Mouse (Mus musculus) forebrain, embryonic 13.5 days (tissue): Measurements from ENCODE around the gene Cdhr5. TPM values are rescaled to one million over a fixed set of nuclear protein-coding genes. Genes with fewer than 3 reads are reported as not detected.

Source experiments
- microRNA counts: library from miRNA; unstranded; fragments of <30 nt; microRNA quantifications from one replicate; lab custom pipeline; 2016
- microRNA-seq: library from miRNA; unstranded; fragments of <30 nt; microRNA quantifications from one replicate; pipeline ENCODE4, GENCODE M21; 2016
- polyA plus RNA-seq: library from polyadenylated mRNA; unstranded; fragments of >200 nt; fragmentation: Nextera tagmentation; extraction: Ambion mirVana; gene quantifications from 2 replicates; pipeline ENCODE4 v1.2.1, GENCODE M21; 2015

The Cdhr5 gene
- polyA plus RNA-seq, 1 experiment from 2014 or later, result not detected

MicroRNAs encoded within 50 kb of the gene (microRNA counts, 519-probe panel; counts per million panel counts)
- 4,247 counts per million, percentile 81 among the panel's probes with 10 or more counts for microRNA mmu-miR-210 (lab: Ali Mortazavi, UCI)

Small RNA genes lying within 50 kb of the gene (microRNA-seq; reads per million reads assigned to microRNA genes)
- 522 reads per million, percentile 71 among the genes with 10 or more reads in this experiment for gene Mir210

Other genes with a start within 250 kb of the Cdhr5 start
- not detected in 2 replicates for gene Gm17387, start 247.7 kb downstream of the Cdhr5 start, polyA plus RNA-seq
- 33.0 and 34.7 TPM in 2 replicates for gene B4galnt4, start 215.7 kb downstream of the Cdhr5 start, polyA plus RNA-seq
- gene Pkp3, start 198.6 kb downstream of the Cdhr5 start, polyA plus RNA-seq, result 0.25 TPM in 1 of 2 replicates, not detected in the other
- gene Sigirr, start 176.2 kb downstream of the Cdhr5 start, polyA plus RNA-seq, result 1.5 and 1.7 TPM in 2 replicates
- gene Ano9, start 159.0 kb downstream of the Cdhr5 start, polyA plus RNA-seq, result 0.13 TPM in 1 of 2 replicates, not detected in the other
- gene Ptdss2, start 154.4 kb downstream of the Cdhr5 start, polyA plus RNA-seq, result 61.1 and 69.5 TPM in 2 replicates
- gene Rnh1, start 103.9 kb downstream of the Cdhr5 start, polyA plus RNA-seq, result 40.7 and 45.2 TPM in 2 replicates
- 67.2 and 73.9 TPM in 2 replicates for gene Hras, start 82.8 kb downstream of the Cdhr5 start, polyA plus RNA-seq
- 12.6 and 17.3 TPM in 2 replicates for gene Lrrc56, start 82.6 kb downstream of the Cdhr5 start, polyA plus RNA-seq
- 2.1 and 2.3 TPM in 2 replicates for gene Lmntd2, start 62.7 kb downstream of the Cdhr5 start, polyA plus RNA-seq
- 29.4 and 33.8 TPM in 2 replicates for gene Rassf7, start 60.9 kb downstream of the Cdhr5 start, polyA plus RNA-seq
- gene Phrf1, start 48.0 kb downstream of the Cdhr5 start, polyA plus RNA-seq, result 82.4 and 91.3 TPM in 2 replicates
- gene Irf7, start 10.3 kb downstream of the Cdhr5 start, polyA plus RNA-seq, result 1.0 and 1.1 TPM in 2 replicates
- 0.60 and 0.62 TPM in 2 replicates for gene Sct, start 2.3 kb upstream of the Cdhr5 start, polyA plus RNA-seq
- 0.55 and 0.70 TPM in 2 replicates for gene Drd4, start 15.2 kb upstream of the Cdhr5 start, polyA plus RNA-seq
- gene Deaf1, start 50.9 kb upstream of the Cdhr5 start, polyA plus RNA-seq, result 88.1 and 105 TPM in 2 replicates
- gene Tmem80, start 51.0 kb upstream of the Cdhr5 start, polyA plus RNA-seq, result 61.3 and 66.0 TPM in 2 replicates
- 0.43 and 0.64 TPM in 2 replicates for gene Eps8l2, start 62.1 kb upstream of the Cdhr5 start, polyA plus RNA-seq
- gene Taldo1, start 115.4 kb upstream of the Cdhr5 start, polyA plus RNA-seq, result 386 and 415 TPM in 2 replicates
- gene Gatd1, start 137.3 kb upstream of the Cdhr5 start, polyA plus RNA-seq, result 53.2 and 55.6 TPM in 2 replicates
- gene Cend1, start 152.7 kb upstream of the Cdhr5 start, polyA plus RNA-seq, result 27.3 and 27.5 TPM in 2 replicates
- 58.2 and 65.1 TPM in 2 replicates for gene Slc25a22, start 161.1 kb upstream of the Cdhr5 start, polyA plus RNA-seq
- gene Pidd1, start 167.2 kb upstream of the Cdhr5 start, polyA plus RNA-seq, result 10.9 and 13.4 TPM in 2 replicates
- 939 and 1,119 TPM in 2 replicates for gene Rplp2, start 170.6 kb upstream of the Cdhr5 start, polyA plus RNA-seq
- 19.5 and 21.0 TPM in 2 replicates for gene Pnpla2, start 178.4 kb upstream of the Cdhr5 start, polyA plus RNA-seq
- 3.2 and 6.0 TPM in 2 replicates for gene Cracr2b, start 184.3 kb upstream of the Cdhr5 start, polyA plus RNA-seq
- 12.0 and 14.3 TPM in 2 replicates for gene Cd151, start 190.6 kb upstream of the Cdhr5 start, polyA plus RNA-seq
- gene Polr2l, start 198.3 kb upstream of the Cdhr5 start, polyA plus RNA-seq, result 76.5 and 89.5 TPM in 2 replicates
- 18.0 and 20.0 TPM in 2 replicates for gene Tspan4, start 198.5 kb upstream of the Cdhr5 start, polyA plus RNA-seq